Mouse (Mus musculus) midbrain, postnatal 0 days (tissue): Measurements from ENCODE around the gene Gm12258. TPM values are rescaled to one million over a fixed set of nuclear protein-coding genes. Genes with fewer than 3 reads are reported as not detected.
"Not testable (repeated sequence)": the region's sequence is repeated elsewhere in the genome, so short reads cannot be mapped to it uniquely, and the experiment has no call there.

Experiments
- ATAC-seq: fragments of 200-750 bp; cut with Nextera tagmentation; 2 replicates; pipeline ENCODE4 v1.8.0; 2017; ENCODE audit warnings: moderate number of reproducible peaks, mild to moderate bottlenecking, moderate TSS enrichment, moderate library complexity; ENCODE audit not compliant: low FRiP score
- DNase-seq: peaks from one replicate; pipeline ENCODE4 v3.0.0-alpha.2; 2015; ENCODE audit warnings: low spot score
- H3K27ac ChIP-seq: fragments of 300-500 bp; sonication (generic); 2 replicates; pipeline ENCODE4 v1.5.1; 2014; ENCODE audit warnings: low read depth, mild to moderate bottlenecking, low read length, mixed read lengths
- H3K27me3 ChIP-seq: fragments of 300-500 bp; sonication (generic); 2 replicates; pipeline ENCODE4 v1.6.1; 2014; ENCODE audit warnings: low read length, control low read depth, mixed read lengths; ENCODE audit not compliant: insufficient read depth
- H3K36me3 ChIP-seq: fragments of 300-500 bp; sonication (generic); 2 replicates; pipeline ENCODE4 v1.6.1; 2014; ENCODE audit warnings: low read length, control low read depth, mixed read lengths; ENCODE audit not compliant: insufficient read depth
- H3K4me1 ChIP-seq: fragments of 300-500 bp; sonication (generic); 2 replicates; pipeline ENCODE4 v1.6.1; 2014; ENCODE audit warnings: mild to moderate bottlenecking, control low read depth, antibody characterized with exemption, low read length, mixed read lengths; ENCODE audit not compliant: insufficient read depth
- H3K4me2 ChIP-seq: fragments of 300-500 bp; sonication (generic); 2 replicates; pipeline ENCODE4 v1.6.1; 2014; ENCODE audit warnings: low read depth, mild to moderate bottlenecking, low read length, mixed read lengths; ENCODE audit not compliant: poor library complexity, severe bottlenecking
- H3K4me3 ChIP-seq: fragments of 300-500 bp; sonication (generic); 2 replicates; pipeline ENCODE4 v1.5.1; 2014; ENCODE audit warnings: low read depth, mild to moderate bottlenecking, low read length, moderate library complexity
- H3K9ac ChIP-seq: fragments of 300-500 bp; sonication (generic); replicated peaks from 2 replicates; pipeline ENCODE4 v1.6.1; 2014; ENCODE audit warnings: mild to moderate bottlenecking, low read length, moderate library complexity, mixed read lengths; ENCODE audit not compliant: poor library complexity, severe bottlenecking
- H3K9me3 ChIP-seq: fragments of 300-500 bp; sonication (generic); 2 replicates; pipeline ENCODE4 v1.6.1; 2016; ENCODE audit warnings: low read length, control low read depth
- CTCF ChIP-seq: IDR thresholded peaks from 2 replicates; pipeline ENCODE4 v1.5.1; 2016; ENCODE audit warnings: antibody characterized with exemption, mild to moderate bottlenecking
- WGBS: fragments of 180-500 bp; shearing (Covaris S2); extraction: QIAGEN DNeasy Blood & Tissue Kit; methylation state at CpG from one replicate; pipeline ENCODE4 v1.1.7; 2014; 5-methylcytosine and 5-hydroxymethylcytosine counted together
- polyA plus RNA-seq: library from polyadenylated mRNA; unstranded; fragments of >200 nt; fragmentation: Nextera tagmentation; extraction: Ambion mirVana; gene quantifications from 2 replicates; pipeline ENCODE4 v1.2.1, GENCODE M21; 2015
- total RNA-seq: library from RNA; depleted of rRNA; stranded (reverse); fragments of >200 nt; gene quantifications from 2 replicates; pipeline ENCODE4 v1.2.3, GENCODE M21; 2014

Gene Gm12258
- total and polyA plus RNA-seq, 2 experiments from 2014 or later, result 10.5 to 13.6 TPM

DNA sequence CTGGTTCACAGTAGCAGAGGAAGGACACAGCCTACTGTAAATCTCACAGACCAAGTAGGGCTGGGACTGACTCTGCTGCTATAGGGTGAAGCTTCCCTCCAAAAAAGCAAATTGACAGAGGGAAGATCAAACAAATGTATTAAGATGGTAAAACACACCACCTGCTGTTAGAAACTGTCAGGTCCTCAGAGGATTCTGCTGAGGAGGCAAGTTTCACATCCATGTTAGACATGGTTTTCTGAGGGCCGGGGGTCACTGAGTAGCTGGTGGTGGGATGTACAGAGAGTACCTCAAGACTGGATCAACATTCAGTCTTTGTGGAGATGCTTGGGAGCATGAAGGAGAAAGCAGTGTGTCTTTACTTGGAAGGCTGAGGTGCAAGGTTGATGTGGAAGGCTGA, 31.3 kb upstream of the Gm12258 start:
- H3K27me3 ChIP-seq, result no peaks in the 10 kb centered on the region
- 81% methylated on average over 1 of the region's 1 CpGs for WGBS
- H3K27ac ChIP-seq, result no peak overlapping the region
- H3K4me3 ChIP-seq, result no peak overlapping the region
- no peak for ATAC-seq
- H3K4me1 ChIP-seq, result no peaks in the 10 kb centered on the region
- H3K9ac ChIP-seq, result no peak overlapping the region
- no peaks in the 10 kb centered on the region for H3K36me3 ChIP-seq
- no peaks in the 10 kb centered on the region for H3K9me3 ChIP-seq
- DNase-seq, result no peak
- no peak overlapping the region for H3K4me2 ChIP-seq
- no peak for TF ChIP-seq CTCF

DNA sequence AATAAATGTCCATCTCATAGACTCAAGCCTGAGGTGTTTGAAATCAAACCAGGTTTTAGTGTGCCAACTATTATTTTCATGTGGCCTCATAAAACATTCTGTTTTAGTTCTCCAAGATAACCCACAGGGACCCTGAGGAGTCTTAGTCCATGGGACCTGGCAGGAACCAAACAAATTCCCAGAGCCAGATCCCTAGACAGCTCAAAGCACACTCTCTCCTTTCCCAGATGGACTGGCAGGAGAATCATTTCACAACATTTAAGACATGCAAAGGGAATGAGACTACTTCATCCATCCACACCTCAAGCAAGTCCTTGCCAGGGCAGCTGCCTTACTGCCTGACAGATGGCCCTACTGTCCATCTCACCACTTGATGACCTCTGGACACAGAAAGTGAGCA, 18.0 kb upstream of the Gm12258 start, which contains the start of gene Olfr312:
TSS of gene Olfr312 (plus strand) at position 301 of the 400 bp plus-strand sequence.
- ATAC-seq, H3K4me3 ChIP-seq, H3K4me1 ChIP-seq, H3K9me3 ChIP-seq, H3K27ac ChIP-seq, H3K27me3 ChIP-seq, DNase-seq, H3K9ac ChIP-seq, H3K4me2 ChIP-seq, H3K36me3 ChIP-seq: not testable (repeated sequence)

DNA sequence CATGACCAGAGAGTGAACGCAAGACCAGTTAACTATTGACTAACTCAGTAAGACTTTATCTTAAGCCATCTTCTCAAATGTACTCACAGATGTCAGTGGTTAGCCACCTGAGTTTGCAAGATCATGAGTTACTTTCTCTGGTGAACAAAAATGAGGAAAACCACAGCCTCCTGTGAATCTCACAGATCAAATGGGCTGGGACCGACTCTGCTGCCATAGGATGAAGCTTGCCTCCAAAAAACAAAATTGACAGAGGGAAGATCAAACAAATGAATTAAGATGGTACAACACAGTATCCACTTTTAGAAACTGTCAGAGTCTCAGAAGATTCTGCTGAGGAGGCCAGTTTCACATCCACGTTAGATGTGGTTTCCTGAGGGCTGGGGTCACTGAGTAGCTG, 17.2 kb upstream of the Gm12258 start:
- no peak overlapping the region for H3K27ac ChIP-seq
- no peak for TF ChIP-seq CTCF
- H3K9ac ChIP-seq, result no peak overlapping the region
- WGBS, result 86% methylated on average over 3 of the region's 3 CpGs
- no peak overlapping the region for H3K4me2 ChIP-seq
- H3K36me3 ChIP-seq, result no peaks in the 10 kb centered on the region
- no peak overlapping the region for H3K4me3 ChIP-seq
- no peaks in the 10 kb centered on the region for H3K4me1 ChIP-seq
- no peaks in the 10 kb centered on the region for H3K9me3 ChIP-seq
- H3K27me3 ChIP-seq, result no peaks in the 10 kb centered on the region
- no peak for DNase-seq
- no peak for ATAC-seq

DNA sequence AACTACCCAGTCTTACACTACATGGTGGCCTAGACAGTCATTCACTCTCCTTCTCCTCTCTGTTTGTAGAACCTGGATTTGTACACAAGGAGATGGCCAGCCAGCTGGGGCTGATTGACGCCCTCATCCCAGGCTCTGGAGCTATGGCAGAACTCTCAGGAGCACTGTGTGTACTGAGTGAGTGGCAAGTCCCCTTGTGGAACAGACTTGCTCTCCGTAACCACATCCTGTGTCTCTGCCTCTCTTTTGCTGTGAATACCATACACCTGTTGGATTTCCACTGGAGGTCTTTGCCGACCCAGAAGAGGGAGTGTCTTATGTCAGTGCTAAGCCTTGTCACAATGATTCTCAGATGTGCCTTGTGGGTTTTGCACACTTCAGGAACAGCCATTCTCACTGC, 14.4 kb upstream of the Gm12258 start:
- not testable (repeated sequence) for H3K27me3 ChIP-seq, H3K9ac ChIP-seq, ATAC-seq, H3K27ac ChIP-seq, H3K4me3 ChIP-seq, DNase-seq, H3K9me3 ChIP-seq, H3K36me3 ChIP-seq, H3K4me1 ChIP-seq, H3K4me2 ChIP-seq
- 76% methylated on average over 2 of the region's 3 CpGs for WGBS

DNA sequence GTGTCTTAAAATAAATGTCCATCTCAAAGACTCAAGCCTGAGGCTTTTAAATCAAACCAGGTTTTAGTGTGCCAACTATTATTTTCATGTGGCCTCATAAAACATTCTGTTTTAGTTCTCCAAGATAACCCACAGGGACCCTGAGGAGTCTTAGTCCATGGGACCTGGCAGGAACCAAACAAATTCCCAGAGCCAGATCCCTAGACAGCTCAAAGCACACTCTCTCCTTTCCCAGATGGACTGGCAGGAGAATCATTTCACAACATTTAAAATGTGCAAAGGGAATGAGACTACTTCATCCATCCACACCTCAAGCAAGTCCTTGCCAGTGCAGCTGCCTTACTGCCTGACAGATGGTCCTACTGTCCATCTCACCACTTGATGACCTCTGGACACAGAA, 8.0 kb upstream of the Gm12258 start, which contains the start of gene Olfr311:
TSS of gene Olfr311 (plus strand) at position 301 of the 400 bp plus-strand sequence.
- H3K27ac ChIP-seq, H3K4me1 ChIP-seq, H3K4me3 ChIP-seq, H3K9me3 ChIP-seq, DNase-seq, H3K4me2 ChIP-seq, ATAC-seq, H3K9ac ChIP-seq, H3K27me3 ChIP-seq, H3K36me3 ChIP-seq: not testable (repeated sequence)

DNA sequence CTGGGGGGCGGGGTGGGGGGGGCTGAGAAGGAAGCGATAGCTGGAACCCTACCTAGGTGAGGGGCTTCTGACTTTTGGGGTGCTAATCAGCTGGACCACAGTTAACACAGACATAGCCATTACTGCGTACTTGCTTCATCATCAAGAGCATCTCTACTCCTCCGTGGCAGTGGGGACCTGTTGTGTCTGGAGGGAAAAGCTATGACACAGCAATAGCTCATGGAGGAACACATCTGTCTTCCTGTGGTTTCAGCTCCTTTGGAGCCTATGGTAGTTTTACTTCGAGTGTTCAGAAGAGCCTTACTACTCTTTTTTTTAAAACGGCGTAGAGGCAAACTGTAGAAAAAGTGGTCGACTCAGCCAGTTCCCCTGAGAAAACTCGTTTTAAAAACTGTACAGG, 678 bp downstream of the Gm12258 start:
- Histone ChIP-seq H3K4me3 (peak overlapping the region; percentile 81), H3K9ac (peak overlapping the region; percentile 93), H3K36me3 (peaks cover 11% of the 10 kb centered on the region), H3K27me3 (no peaks in the 10 kb centered on the region), H3K4me1 (peaks cover 10% of the 10 kb centered on the region; the same call in 1 of the 2 replicates), H3K27ac (peak overlapping the region; percentile 90), H3K9me3 (no peaks in the 10 kb centered on the region), H3K4me2 (peak overlapping the region; percentile 83)
- ATAC-seq (peak; percentile 33; the same call in 1 of the 2 replicates), DNase-seq (no peak)
- no peak for TF ChIP-seq CTCF
- WGBS, result 43% methylated on average over 9 of the region's 9 CpGs
